Mouse (Mus musculus) left cerebral cortex, adult 11 months (tissue): ENCODE results near the gene Olfr58.
"Not testable (repeated sequence)": the region's sequence is repeated elsewhere in the genome, so short reads cannot be mapped to it uniquely, and the experiment has no call there.

ENCODE experiments used
- DNase-seq: peaks from one replicate; pipeline ENCODE4 v3.0.0; 2022; ENCODE audit warnings: low spot score

The Olfr58 gene

DNA sequence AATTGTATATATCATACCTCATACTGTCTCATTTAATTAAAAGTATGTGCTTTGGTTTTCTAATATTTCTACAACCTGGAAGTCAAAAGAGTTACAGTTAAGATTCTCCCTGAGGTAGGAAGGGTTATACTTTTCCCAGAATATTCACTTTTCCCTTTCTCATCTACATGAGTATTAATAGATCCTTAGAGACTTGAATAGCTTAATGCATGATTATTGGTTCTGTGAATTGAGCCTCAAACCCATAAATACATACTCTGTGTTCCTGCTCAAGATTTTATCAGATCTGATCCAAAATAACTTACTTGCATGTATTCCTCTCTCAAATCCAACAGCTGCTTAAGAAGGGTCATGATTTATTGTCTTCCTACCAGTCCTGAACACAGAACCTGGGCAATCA is at the start of gene Olfr58:
Gene Olfr58 (plus strand): TSS at position 301 of the 400 bp plus-strand sequence.
- DNase-seq: no peak

DNA sequence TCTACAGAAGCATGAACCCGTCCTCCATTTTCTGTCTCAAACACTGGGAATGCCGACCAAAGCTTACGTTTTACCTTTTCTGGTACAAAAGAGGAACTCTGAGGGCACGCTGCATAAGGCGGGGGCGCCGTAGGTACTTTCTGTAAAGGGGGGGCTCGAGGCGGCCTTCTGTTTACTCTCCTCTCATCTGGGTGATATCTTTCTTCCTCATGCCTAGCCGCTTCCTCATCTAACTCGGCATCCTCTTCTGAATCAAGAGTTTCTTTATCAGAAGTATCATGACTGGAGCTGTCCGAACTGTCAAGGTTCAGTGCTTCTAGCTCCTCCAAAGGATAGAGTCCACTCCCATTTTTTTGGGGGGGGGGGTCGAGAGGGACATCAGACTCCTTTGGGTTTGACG is 10.9 kb upstream of the Olfr58 start:
- DNase-seq: no peak

DNA sequence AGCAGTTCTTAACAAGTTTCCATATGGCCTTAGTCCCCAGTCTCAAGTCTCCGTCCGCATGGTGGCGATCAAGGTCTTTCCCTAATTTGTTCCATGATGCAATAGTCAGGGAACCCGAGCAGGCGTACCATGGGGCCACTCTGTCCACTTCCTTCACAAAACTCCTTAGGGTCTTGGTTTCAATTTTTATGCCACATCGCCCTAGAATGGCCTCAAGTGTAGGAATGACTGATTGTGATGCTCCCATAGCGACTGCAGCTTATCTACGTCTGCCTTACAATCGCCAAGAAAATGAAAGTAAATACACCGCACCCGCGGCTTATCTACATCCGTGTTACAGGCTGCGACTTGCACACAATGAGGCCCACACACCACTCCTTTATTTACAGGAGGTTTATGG is 10.4 kb upstream of the Olfr58 start:
- no peak for DNase-seq

DNA sequence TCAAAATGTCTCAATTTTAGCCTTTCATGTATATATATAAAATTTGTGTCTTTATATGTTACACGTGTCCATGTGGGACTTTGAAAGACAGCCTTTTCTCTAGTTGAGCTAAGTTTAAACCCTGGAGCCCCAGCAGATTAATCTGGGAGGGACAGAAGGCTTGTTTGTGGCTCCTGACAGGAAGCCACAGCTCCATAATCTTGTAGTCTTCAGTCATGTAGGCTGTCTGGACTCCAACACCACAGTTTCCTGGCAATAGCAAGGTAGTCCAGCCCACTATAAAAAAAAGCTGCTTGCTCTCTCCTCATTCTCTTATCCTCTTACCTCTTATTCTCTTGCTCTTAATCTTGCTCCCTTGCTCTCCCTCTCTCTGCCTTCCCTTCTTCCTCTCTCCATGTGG is 22.9 kb downstream of the Olfr58 start:
- no peak for DNase-seq

DNA sequence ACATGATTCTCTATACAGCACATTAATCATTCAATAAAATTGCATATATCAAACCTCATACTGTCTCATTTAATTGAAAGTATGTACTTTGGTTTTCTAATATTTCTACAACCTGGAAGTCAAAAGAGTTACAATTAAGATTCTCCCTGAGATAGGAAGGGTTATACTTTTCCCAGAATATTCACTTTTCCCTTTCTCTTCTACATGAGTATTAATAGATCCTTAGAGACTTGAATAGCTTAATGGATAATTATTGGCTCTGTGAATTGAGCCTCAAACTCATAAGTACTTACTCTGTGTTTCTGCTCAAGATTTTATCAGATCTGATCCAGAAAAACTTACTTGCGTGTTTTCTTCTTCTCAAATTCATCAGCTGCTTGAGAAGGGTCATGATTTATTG is 24.5 kb downstream of the Olfr58 start, which contains the start of gene Olfr859:
Gene Olfr859 (plus strand): TSS at position 301 of the 400 bp plus-strand sequence.
- not testable (repeated sequence) for DNase-seq
